Mouse (Mus musculus) adrenal gland, postnatal 36 days (tissue): ENCODE data around the gene Afg1l. TPM values are rescaled to one million over a fixed set of nuclear protein-coding genes. Genes with fewer than 3 reads are reported as not detected.

Experiments used
- DNase-seq, 2 experiments: peaks; one replicate each; pipeline ENCODE4 v3.0.0; 2021; ENCODE audit warnings: mixed read lengths in 1 of 2
- total RNA-seq, 2 experiments: library from RNA; stranded (reverse); gene quantifications; 2 replicates each; pipeline ENCODE4 v1.2.3; 2021

The Afg1l gene
- total RNA-seq, 2 experiments from 2014 or later, result 21.1 to 21.6 TPM

DNA sequence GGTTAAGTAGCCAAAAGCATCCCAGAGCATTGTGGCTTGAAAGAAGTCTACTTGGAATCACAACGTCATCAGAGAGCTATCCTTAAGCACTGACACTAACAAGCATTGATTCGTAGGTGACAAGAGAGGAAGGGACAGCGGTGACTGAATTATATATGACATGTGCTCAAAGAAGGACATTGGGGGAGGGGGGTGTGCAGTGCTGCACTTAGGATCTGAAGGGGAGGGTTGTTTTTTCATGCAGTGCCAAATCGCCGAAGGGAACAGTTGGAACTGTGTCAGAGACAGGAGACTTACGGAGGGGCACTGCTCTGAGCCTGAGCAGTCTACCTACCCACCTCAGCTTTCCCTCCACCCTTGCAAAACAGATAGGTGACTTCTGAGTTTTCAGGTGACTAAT, 94.7 kb downstream of the Afg1l start:
- no peak for DNase-seq

DNA sequence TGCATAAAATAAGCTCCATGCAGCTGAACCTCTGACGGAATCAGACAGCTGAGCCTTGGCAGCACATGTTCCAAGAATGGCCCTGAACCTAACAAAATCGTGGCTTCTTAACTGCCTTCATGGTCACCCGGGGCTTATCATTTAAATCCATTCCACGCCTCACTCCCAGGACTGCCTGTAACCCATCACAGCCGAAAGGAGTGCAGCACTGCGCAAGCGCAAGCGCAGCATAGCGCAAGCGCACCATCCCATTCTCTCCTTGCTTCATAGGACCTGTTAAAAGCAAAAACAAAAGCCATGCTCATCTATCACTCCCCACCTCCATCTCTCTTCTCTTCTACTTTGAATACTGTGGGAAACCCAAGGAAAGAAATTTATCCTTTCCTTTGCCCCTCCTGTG, 114.1 kb downstream of the Afg1l start:
- no peak for DNase-seq

DNA sequence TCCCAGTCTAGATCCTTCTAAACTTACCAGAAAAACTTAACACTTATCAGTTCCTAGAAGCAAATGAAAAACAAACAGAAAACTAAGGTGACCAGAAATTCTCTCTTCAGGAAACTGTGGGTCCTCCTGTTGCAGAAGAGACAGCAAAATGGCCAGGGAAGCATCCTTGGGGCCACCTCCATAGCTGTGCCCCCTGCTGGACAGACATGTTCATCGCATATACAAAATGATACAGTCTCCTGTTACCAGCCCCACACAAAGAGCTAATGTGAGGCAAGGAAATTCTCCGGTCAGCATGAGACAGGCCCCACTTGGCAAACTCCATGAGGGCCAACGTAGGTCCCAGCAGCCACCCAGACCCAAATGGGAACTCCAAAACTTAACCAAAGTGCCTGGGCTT, 122.4 kb downstream of the Afg1l start:
- DNase-seq, result peak; percentile 9 to 28

DNA sequence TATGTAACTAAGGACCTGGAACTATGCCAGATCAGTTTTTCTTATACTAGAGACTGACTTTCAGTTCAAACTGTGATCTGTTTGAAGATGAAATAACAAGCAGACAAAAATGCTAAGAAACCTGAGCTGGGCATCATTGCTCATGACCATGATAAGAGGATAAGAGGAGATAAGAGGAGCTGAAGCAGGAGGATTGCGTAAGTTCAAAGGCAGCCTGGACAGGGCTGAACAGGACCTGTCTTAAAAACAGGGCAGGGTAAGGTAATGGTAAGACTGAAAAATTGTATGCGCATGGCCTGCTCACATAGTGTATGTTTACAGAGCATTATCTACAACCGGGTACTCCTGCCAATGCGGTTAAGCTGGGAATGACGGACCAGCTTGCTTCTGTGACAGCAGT, 130.4 kb downstream of the Afg1l start:
- no peak for DNase-seq

DNA sequence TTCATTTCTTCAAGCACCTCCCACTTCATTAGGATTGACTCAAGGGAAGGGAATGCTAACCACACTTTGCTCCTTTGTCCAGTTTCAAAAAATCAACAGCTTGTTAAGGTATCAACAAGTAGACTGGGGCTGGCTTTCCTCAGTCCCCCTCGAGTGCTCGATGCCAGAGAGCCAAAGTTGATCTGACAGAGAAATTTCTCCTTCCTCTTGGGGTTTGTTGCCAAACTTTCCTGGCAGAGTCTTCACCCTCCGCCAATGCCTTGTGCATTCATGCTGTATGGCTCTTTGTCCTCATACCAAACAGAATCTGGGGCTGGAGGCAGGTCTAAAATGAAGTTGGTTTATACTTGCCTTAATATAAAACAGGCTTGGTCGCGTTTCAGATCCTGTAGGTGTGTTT, 131.2 kb downstream of the Afg1l start:
- peak in 1 of 2 experiments; percentile 10 for DNase-seq

DNA sequence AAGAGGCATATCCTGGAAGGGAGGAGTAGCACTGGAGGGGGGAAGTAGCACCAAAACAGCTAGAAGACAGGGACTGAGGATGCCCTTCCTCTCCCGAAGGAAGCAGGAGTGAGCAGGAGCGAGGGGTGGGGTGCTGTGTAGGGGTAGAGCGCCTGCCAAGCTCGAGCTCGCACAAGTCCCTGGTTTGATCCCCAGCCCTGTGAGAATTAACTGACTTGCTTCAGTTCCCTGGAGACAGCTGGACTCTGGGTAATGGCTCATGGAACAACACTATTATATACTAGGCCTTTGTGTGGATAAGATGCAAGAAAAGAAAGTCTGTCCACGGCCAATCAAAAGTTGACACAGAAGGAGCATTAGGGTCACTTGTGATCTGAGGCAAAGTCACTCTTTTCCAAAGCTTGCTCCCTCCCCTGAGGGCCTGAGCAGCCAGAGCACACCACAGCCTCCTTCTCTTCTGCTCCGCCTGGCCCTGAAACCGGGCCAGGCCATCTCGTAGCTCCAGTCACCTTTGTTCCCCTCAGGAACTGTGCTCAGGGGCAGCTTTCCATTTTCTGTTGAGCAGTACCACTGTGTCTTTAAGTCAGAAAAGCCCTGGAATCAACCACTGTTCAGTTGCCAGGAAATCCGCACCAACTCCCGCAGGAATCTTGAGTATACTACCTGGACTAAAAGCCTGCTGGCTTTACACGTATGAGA, 132.0 kb downstream of the Afg1l start:
- peak in 1 of 2 experiments; percentile 32 for DNase-seq

DNA sequence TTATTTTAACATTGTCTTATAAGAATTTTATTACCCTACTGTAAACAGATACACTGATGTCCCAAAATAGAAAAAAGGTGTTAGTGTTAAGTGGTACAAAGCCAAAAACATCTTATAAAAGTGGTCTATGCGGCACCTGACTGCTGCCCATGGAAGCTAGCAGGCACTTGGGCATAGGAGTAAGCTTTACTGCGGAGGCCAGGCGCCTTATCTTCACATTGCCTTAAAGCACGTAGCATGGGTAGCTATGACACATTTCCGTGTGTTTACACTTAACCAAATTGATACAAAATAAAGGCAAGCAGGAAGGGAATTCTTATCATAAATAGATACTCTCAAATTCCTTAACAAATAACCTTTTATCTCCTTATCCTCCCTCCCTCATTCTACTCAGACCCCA, 135.7 kb downstream of the Afg1l start:
- DNase-seq, result no peak

DNA sequence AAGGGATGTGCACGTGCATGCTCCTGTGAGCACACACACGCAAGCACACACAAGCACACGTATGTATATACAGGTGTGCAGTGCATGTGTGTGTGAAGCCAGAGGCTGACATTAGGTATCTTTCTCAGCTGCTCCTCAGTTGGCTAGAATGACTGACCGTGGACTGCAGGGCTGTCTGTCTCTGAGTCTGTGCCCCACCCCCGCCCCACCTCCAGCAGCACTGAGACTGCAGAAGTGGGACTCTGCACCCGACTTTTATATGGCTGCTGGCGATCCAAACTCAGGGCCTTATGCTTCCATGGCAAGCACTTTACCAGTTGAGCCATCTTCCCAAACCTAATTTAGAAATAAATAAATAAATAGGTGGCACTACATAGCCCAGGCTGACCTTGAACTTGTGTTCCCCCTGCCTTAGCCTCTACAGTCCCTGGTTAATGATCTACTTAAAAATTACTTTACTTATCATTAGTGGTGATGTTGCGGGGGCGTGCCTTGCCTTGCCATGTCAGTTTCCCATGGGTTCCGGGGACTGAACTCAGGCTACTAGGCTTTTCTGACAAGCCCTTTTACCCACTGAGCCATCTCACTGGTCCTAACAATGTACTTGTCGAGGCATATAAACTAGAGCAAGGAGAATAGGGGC, 136.4 kb downstream of the Afg1l start:
- DNase-seq, result no peak

DNA sequence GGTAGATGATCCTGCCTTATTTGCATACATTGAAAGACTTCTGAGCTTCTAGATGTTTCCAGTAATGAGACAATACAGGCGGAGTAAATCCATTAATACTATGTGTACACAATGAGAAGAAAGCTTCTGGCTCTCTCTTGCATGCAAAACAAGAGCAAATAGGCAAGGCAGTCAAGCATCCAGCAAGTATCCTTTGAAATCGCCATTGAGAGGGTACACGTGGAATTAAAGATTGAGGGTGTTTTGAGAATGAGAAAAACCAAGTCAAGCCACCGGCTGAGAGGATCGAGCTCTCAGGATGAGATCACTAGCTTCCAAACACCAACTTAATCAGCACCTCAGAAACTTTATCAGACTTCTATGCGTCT, 138.0 kb downstream of the Afg1l start:
- no peak for DNase-seq

DNA sequence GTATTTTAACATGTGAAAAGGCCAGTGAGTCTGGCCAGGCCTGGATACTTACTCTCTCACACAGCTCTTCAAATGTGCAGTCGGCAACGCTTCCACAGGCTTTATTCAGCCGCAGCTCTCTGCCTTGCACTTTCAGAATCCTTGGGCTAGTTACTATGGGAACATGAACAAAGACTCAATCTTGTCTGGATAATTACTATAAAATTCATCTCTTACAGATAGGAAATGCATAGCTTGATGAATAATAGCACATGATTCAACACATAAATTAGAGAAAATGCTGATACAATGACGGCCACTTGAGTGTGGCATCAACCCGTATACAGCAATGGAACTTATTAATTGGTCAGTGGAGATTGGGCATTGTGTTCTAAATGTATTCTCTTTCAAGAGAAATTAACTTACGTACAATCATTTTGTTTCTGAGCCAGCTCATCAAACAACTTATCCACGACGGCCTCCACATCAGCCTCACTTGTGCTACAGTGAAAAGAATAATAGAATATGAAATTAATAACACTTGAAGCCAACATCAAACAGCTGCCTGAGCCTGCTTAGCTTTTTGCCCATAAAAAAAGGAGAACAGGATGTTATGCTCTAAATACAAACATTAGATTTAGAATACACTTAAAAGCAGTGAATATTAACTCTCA, 138.5 kb downstream of the Afg1l start:
- DNase-seq, result no peak

DNA sequence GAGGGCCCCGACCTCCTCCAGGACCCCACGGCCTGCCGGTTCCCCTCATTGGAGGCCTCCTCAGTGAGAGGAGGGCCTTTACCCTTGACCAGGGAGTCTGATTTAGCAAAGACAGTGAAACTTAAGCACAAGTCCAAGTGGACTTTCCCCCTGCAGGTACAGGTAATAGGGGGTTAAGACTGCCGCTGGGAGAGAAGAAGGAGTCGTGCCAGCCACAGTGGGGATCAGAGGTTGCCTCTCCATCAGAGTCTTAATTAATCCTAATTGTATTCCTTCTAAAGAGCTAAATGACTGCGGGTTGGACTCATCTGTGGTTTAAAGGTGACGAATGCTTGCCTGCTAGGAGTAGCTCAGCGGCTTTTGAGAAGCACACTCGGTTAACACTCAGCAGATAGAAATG, 139.9 kb downstream of the Afg1l start:
- DNase-seq, result no peak

DNA sequence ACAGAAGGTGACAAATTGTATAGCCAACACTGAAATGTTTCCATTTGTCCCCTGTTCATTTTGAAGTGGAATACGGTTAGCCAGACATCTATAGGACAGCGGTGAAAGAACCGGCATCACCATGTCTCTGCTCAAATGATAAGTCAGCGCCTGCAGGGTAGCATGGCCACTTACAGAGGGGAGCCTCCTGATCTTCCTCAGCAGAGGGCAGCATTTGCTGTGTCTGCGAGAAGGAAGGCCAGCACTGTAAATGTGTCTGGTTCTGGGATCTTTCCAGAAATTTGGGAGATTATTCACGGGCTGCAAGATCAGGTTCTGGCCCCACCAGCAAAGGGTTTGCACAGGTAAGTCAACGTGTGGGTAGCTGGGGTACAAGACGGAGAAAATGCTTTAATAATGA, 150.8 kb downstream of the Afg1l start:
- peak; percentile 40 to 44 for DNase-seq

DNA sequence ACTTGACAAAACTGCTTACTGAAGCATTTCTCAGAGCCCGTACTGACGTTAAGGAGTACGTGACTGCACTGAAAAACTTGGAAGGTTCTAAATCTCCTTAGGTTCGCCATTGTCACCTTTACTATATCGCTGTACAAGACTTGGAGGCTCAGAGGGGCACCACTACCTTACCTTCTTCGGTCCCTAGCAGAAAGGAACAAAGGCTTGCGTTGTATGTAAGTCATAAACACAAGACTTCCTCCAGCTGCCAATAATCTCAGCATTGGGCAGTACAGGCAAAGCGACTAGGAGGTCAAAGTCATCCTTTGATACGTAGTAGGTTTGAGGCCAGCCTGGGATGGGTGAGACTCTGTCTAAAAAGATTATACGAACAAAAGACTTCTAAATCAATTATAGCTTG, 153.1 kb downstream of the Afg1l start:
- no peak for DNase-seq

DNA sequence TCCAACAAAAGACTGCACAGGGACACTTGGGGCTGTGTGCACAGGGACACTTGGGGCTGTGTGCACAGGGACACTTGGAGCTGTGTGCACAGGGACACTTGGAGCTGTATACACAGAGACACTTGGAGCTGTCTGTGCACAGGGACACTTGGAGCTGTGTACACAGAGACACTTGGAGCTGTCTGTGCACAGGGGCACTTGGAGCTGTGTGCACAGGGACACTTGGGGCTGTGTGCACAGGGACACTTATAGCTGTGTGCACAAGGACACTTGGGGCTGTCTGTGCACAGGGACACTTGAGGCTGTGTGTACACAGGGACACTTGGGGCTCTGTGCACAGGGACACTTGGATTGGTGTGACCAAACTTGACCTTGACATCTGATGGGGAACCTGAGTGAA, 154.4 kb downstream of the Afg1l start:
- no peak for DNase-seq

DNA sequence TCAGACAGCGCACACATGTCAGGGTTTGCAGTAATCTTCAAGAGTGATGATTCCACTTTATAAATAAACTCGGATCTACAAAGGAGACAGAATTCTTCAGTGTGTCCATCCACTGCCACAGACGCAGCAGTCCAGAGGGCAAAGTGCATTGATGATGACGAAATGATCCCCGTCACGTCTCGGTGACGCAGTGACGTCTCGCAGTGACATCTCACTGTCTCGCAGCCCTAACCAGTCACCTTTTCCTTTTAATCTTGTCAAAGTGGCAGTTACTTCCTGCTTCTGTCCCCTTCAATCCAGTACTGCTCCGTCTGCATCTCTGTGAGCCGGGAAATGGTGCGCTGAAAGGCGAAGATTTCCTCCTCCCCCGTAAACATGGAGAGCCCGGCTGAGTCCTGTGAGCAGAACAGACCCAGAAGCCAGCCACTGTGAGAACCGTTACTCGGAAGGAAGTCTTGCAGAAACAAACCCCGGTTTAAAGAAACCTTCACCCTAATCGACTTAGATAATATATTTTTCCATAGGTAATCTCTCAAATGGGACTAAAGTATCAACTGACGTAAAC, 165.1 kb downstream of the Afg1l start:
- no peak for DNase-seq

DNA sequence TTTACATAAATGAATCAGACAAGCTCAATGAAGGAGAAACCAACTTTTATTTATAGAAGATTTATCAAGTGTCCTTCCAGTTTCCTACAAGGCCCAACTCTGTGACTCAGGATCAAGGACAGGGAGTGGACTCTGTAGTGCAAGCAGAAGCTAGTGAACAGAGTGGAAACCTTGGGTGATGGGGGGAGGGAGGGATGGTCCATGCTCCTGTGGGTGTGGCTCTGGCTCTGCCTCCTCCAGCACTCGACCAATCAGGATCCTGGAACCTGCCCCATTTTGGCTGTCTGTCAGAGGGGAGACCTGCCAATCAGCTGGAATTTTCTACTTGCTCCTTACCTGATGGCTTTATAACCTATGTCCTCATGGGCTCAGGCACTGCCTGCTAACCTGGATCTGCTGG, 165.8 kb downstream of the Afg1l start:
- peak; percentile 70 to 78 for DNase-seq

DNA sequence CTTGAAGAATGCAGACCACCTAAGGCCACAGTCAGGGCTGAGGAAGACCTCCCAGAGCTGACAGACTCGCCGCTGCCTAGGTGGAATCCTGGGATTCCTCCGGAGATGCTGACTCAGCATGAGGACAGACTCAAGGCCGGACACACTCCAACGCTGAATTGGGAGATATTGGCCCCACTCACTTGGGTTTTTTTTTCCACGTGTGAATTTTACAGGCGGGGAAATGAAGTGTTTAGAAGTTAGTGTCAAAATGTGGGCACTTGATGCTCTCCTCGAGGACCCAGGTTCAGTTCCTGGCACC, 169.7 kb downstream of the Afg1l start:
- DNase-seq, result peak; percentile 30 to 37

DNA sequence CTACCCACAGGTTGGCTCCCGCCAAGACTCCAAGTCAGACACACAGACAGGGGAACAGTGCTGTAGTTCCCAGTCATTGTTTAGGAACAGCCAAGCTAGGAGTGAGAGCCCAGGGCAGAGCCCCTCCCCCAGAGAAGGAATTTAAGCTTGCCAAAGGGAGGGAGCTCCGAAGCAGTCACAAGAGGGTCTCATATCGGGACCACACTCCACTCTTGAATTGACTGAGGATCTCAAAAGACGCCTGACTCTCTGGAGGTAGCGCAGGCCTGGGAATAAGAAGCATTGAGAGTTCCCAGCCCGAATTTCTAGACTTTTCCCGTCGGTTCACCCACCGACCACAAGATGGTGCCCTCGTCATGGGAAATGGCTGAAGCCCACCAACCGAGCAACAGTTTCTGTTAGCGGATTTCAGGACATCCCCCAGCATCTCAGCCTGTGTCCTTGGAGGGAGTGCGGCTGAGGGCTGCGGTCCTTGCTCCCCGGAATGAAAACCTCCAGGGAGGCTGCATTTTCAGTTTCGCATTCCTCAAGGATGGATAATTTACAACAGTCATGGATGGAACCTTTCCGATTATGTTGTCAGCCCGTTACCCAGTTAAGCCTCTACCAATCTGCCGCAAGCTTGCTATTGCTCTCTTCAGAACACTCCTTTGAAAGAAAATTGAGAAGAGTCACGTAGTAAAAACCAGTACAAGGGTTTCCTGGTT, 170.2 kb downstream of the Afg1l start:
- peak; percentile 74 to 79 for DNase-seq

DNA sequence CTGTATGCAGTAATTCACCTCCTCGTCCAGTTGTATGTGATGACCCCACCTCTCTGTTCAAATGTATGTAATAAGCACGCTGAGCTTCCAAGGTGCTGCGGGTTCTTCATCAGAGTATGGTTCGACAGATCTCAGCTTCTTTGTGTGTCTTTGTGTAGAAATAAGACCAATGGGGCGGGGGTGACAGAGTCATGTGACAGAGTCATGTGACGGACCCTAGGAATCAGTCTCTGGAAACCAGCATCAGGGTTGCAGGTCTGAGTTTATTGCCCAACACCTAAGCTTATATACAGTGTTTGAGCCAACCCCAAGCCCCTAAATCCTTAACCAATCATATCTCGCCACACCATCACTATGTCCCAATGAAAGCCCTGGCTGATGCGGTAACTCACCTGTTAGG, 171.9 kb downstream of the Afg1l start:
- no peak for DNase-seq

DNA sequence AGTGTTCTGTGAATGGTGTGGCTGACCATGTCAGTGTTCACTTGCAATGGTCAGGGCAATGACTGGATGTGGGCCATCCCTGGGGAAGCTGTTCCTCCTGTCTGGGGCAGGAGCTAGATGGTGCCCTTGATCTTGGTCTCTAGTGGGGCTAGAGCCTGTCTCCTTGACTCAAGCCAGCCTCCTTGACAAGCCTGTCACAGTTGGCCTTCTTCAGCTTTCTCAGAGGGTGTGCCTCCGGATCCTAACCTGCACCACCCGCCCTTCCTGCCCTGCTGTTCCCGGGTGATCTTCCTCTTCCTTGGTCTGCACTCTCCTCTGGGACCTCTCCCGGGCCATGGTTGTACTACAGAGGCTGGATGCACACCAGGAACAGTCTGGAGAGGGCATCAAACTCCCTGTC, 177.6 kb downstream of the Afg1l start:
- DNase-seq, result no peak

DNA sequence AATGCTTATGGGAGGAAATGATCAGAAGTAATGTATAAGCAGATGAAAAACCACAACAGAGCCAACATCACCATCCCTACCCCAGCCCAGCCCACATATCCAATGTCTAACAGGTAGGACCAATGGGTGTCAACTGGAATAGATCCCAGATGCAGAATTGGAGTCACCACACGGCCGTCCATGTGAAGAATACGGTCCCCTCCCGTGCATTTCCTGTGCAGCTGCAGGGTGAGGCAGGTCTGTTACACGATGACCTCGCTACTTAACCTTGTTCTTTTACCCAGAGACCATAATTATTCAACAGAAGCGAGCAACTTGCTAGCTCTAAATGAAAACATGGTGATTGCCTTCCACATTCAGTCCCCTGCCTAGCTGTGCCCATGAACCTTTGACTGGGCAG, 178.4 kb downstream of the Afg1l start:
- DNase-seq, result peak in 1 of 2 experiments; percentile 35

DNA sequence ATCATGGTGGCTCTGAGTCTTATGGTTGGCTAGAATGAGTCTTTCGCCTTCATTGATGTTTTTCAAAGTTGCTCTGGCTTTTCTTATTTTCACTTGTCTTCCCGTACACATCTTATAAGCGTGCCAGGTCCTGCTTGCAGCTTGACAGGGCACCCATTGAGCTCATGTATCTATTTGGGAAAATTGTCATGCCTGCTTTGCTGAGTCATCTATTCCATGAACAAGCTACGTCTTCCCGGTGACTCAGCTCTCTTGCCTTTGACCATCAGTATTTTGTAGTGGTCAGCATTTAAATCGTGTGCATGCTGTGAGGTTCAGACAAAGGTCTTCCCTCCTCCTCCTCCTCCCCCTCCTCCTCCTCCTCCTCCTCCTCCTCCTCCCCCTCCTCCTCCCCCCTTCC, 178.9 kb downstream of the Afg1l start:
- DNase-seq, result peak; percentile 29 to 53

DNA sequence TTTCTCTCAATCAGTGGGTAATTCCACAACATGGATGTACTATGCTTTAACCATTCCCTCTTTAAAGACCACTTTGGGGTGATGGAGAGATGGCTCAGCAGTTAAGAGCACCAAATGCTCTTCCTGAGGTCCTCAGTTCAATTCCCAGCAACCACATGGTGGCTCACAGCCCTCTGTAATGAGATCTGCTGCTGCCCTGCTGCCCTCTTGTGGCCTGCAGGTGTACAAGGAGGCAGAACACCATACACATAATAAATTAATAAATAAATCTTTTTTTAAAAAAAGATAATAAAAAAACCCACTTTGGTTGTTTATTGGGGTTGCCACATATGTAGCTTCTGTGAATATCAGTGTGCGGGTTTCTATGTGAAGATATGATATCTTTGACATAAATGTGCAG, 180.4 kb downstream of the Afg1l start:
- DNase-seq, result peak in 1 of 2 experiments; percentile 15
